Mouse (Mus musculus) T-cell, adult 2 months (primary cell): ENCODE measurements around the gene Ybey.

Source experiments
- DNase-seq: peaks from one replicate; pipeline ENCODE4 v3.0.0; 2022; ENCODE audit warnings: low spot score

Ybey gene

DNA sequence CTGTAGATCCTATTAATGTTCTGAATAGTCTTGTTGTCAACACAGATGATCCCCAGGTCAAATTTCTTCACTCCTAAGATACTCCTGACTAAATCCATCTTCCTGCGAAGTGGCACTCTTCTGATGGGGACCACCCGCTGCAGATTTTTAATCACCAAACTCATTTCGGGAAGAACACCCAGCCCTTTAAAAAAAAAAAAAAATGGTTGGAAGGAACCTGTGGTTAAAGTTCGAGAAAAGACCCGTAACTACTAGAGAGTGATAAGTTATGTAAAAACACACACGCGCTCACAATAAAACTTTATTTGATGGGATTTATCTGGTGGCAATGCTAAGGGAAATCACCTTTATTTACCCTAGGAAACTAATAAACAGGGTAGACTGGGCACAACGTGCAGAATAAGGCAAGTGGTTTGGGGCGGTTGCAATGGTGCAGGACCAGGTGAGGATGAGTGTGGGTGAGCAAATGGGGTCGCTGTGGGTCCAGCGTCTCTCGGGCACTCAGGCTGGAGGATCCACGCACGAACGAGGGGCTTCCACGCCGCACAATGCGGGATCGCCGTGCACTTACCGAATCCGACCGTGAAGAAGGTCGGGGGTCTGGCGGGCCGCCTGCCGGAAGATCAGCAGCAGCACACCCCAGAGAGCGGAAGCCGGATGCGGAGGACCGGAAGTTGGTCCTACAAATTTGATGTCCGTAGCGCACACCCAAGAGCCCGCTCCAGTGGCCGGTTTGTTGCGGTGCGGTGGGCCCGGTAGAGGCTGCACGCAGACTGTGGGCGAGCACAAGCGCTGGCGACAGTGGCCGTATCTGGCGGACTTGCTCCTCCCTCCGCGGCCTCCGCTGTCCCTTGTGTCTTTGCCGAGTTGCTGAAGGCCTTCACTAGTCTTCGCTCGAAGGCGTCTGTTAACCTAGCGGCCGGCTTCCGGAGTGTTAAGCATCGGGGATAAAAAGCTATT, at the start of gene Ybey, which contains the start of gene Mcm3ap:
TSS of gene Ybey (minus strand) at position 912 of the 960 bp plus-strand sequence.
TSS of gene Mcm3ap (plus strand) at position 725 of the 960 bp plus-strand sequence.
- peak; percentile 86 for DNase-seq

GRCm38 (mm10) chr10:76512965-76513583, 44.2 kb upstream of the Ybey start:
- peak; percentile 77 for DNase-seq

GRCm38 (mm10) chr10:76505865-76506264, 37.0 kb upstream of the Ybey start:
- DNase-seq: no peak

DNA sequence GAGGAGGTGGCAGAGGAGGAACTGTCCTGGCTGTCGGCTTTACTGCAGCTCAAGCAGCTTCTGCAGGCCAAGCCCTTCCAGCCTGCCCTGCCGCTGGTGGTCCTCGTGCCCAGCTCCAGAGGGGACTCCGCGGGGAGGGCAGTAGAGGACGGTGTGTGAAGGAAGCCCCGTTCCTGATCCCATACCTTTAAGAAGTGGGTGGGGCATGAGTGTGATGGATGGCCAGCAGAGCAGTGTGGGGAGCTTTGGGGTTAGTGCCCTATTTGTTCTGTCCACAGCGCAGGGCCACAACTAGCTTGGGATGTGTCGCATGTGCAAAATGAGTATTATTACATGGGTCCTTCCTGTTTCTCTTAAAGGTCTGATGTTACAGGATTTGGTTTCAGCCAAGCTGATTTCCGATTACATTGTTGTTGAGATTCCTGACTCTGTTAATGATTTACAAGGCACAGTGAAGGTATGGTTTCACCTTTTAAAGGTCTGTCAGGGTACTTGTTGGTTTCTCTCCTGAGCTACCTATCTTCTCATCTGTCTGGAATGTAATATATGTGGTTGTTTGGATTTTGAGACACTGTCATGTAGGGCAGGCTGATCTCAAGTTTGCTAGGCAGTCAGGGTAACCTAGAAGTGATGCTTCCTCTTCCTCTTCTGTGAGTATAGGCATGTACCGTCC, 35.5 kb upstream of the Ybey start:
- no peak for DNase-seq

- DNase-seq: no peak
Measured at GRCm38 (mm10) chr10:76497522-76497921, 28.6 kb upstream of the Ybey start.

GRCm38 (mm10) chr10:76496366-76496765, 27.5 kb upstream of the Ybey start:
- no peak for DNase-seq

- no peak for DNase-seq
Measured at GRCm38 (mm10) chr10:76495501-76495900, 26.6 kb upstream of the Ybey start.

- DNase-seq: no peak
Measured at GRCm38 (mm10) chr10:76493527-76493926, 24.6 kb upstream of the Ybey start.

- no peak for DNase-seq
Measured at GRCm38 (mm10) chr10:76489205-76489604, 20.3 kb upstream of the Ybey start.

DNA sequence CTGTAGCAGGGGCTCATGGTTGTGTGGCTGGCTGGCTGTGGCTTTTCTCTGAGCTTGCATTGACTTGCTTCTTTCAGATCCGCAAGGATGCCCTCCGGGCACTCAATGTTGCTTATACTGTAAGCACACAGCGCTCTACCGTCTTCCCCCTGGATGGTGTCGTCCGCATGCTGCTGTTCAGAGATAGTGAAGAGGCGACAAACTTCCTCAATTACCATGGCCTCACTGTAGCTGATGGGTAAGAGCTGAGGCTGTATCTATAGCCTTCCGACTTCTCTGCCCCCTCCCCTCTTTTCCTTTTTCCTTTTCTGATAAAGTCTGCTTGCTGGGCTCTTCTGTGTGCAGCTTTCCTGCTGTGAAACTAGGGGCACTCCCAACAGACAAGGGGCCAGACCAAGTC, 19.4 kb upstream of the Ybey start:
- no peak for DNase-seq

DNA sequence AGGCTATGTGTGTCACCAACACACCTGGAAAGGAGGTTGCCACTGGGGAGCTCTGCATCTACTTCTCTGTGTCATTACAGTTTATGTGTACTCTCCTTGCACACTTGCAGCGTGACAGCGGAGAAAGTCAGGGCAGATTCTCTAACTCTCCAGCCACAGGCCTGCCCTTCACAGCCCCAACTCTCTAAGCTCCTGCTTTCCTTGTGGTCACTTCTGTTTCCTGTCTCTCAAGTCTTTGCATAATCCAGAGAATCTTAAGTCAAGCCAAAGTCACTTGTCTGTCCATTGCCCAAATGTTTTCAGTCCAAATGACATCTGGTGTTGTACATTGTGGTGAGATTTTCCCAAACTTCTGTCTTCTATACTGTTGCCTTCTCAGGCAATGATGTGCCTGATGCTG, 17.4 kb upstream of the Ybey start:
- no peak for DNase-seq

- no peak for DNase-seq
Measured at GRCm38 (mm10) chr10:76481480-76481879, 12.6 kb upstream of the Ybey start.

- DNase-seq: no peak
Measured at GRCm38 (mm10) chr10:76480851-76481250, 11.9 kb upstream of the Ybey start.

- DNase-seq: no peak
Measured at GRCm38 (mm10) chr10:76473759-76474158, 4.8 kb upstream of the Ybey start.

DNA sequence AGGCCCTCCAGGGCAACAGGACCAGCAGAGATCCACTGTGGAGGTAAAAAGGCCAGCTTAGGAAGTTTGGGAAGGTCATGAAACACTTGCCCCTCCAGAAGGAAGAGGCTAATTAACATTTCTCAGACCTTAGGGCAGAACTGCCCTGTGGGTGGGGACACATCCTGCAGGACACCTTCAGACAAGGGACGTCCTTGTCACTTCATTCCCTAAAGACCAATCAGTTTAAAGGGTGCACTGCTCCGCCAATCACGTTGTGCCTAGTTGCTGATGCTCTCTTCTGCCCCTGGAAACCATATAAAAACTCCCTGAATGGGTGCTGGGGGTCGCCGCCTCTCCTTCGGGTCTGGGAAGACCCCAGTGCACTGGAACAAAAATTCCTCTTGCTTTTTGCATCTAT, 6.2 kb downstream of the Ybey start:
- DNase-seq: no peak

DNA sequence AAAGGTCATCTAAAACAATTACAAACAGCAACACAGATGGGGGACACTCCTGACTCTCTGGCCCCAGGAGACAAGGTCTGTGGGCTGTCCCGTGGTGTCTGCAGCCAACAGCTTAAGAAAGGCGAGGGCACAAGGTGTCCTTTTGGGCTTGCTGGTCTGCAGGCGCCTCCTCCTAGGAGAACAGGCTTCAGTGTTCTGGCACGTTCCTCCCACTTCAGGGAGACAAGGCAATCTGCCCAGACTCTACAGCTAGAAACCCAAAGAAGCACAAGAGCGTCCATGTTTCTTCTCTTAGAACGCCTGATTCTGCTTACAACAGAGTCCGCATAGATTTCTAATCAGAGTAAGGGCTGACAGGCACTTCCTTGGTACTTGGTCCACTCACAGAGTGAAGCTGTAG, 6.6 kb downstream of the Ybey start:
- DNase-seq: no peak

DNA sequence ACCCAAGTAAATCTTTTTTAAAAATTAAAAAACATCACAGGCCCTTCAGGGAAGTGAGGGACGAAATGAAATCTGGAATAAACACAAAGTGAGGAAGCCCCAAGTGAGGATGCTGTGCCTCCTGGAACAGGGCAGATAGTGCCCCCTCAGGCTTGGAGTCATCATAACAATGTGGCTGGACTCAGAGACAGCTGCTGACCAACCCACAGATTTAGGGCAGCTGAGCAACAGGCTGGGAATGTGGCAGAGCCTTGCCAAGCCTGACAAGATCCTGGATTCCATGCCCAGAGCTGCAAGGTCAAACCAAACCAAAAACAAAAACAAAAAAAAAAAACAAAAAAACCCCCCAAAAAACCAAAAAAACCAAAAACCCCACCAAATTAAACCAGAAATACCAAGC, 7.7 kb downstream of the Ybey start:
- DNase-seq: no peak

- peak; percentile 49 for DNase-seq
Measured at GRCm38 (mm10) chr10:76455289-76455688, 13.6 kb downstream of the Ybey start.

- no peak for DNase-seq
Measured at GRCm38 (mm10) chr10:76448851-76449250, 20.1 kb downstream of the Ybey start, which contains the start of gene 2610028H24Rik. 2610028H24Rik (plus strand) TSS chr10:76449081.

DNA sequence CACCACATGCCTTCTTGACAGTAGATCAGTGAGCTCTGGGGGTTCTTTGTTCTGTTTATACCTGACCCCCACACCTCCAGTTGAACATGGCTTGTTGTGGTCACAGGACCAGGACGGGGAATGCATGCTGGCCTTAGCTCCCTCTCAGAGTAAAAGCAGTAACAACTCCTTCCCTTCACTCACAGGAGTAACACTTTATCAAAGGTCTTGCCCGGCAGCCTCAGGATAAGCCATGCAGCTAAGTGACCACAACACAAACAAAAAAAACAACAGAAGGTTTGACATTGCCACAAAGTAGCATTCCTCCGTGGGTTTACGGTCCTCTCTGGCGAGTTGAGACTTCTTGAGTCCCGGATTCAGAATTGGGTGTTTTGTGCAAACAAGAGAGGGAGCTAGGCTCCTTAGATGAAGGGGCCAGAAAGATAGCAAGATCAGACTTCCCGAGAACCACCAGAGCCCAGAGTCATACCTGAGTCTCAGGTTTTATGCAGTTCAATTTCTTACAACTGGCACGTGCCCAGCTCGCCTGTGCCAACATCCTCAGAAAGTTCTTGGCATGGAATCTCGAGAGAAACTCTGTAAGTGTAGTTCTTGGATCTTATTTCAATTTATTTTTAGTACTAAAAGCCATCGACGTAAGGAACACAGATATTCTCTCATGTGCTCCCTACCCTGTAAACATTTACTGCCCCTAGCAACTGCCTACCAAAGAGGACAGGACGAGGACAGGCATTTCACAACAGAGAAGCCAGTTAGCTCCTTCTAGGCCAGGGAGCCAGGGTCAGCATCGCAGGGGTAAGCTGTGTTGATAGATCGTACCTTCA, 21.3 kb downstream of the Ybey start:
- no peak for DNase-seq

- no peak for DNase-seq
Measured at GRCm38 (mm10) chr10:76445996-76446681, 22.8 kb downstream of the Ybey start.
